In genomic region chr3:98267249-98267651, GRCm38 (mm10) we compare ENCODE assay signal across 9 mouse cellular contexts. TPM values are rescaled to one million over a fixed set of nuclear protein-coding genes. Genes with fewer than 3 reads are reported as not detected.
DNase-seq lines count a peak whose midpoint lies in the region; ATAC-seq and TF ChIP-seq lines count a peak whose summit lies in the region.
"Had no signal": no experiment of that assay in that cellular context is flagged by ENCODE, and none has a peak within 500 bp of the region (broad histone marks: within the 10 kb centered on the region; RNA-seq: fewer than 3 reads in every experiment).

No protein-coding gene starts in this region.

- H3K36me3 ChIP-seq in embryonic facial prominence, embryonic 10.5 days (replicated peaks), result no peaks in the 10 kb centered on the region
- no peaks in the 10 kb centered on the region for H3K36me3 ChIP-seq in hindbrain, embryonic 11.5 days (ENCODE audit: control insufficient read depth, insufficient read depth, low read length)
- H3K36me3 ChIP-seq in midbrain, embryonic 14.5 days (ENCODE audit: control insufficient read depth, insufficient read depth, low read length), result no peaks in the 10 kb centered on the region

- no peak overlapping the region for H3K4me2 ChIP-seq in hindbrain, embryonic 11.5 days (replicated peaks; ENCODE audit: low read depth, low read length)
- H3K4me2 ChIP-seq in midbrain, embryonic 14.5 days (ENCODE audit: low read length), result no peak overlapping the region

- TF ChIP-seq POLR2A in cerebellum, adult 2 months (IDR thresholded peaks at IDR 0.05; ENCODE audit: borderline replicate concordance, insufficient read depth, low read length), result no peak

- DNase-seq in embryo, embryonic 11 days, result peak; percentile 25
- DNase-seq in embryo, embryonic 9.5 days (ENCODE audit: extremely low spot score), result no peak
- DNase-seq in embryonic facial prominence, embryonic 10.5 days (ENCODE audit: low spot score), result peak; percentile 38
- peak; percentile 12 for DNase-seq in hindbrain, embryonic 11.5 days (ENCODE audit: low spot score)
- DNase-seq in liver, result peak; percentile 14
- DNase-seq in midbrain, embryonic 14.5 days, result peak; percentile 38
- no peak for DNase-seq in cerebellum, adult 2 months
- no peak for DNase-seq in cerebellum, postnatal 4 days (ENCODE audit: low spot score in 2 of 2)

- ATAC-seq in hindbrain, embryonic 11.5 days (ENCODE audit: low FRiP score), result no peak
- ATAC-seq in midbrain, embryonic 14.5 days (ENCODE audit: low FRiP score, low TSS enrichment), result no peak

- 27% methylated on average over 6 of the region's 6 CpGs for WGBS in embryonic facial prominence, embryonic 10.5 days
- WGBS in hindbrain, embryonic 11.5 days, result 16% methylated on average over 6 of the region's 6 CpGs
- 6% methylated on average over 6 of the region's 6 CpGs for WGBS in midbrain, embryonic 14.5 days
- 20% methylated on average over 6 of the region's 6 CpGs for WGBS in cerebellum, adult 2 months

- peaks cover 17% of the 10 kb centered on the region for H3K4me1 ChIP-seq in embryonic facial prominence, embryonic 10.5 days
- H3K4me1 ChIP-seq in hindbrain, embryonic 11.5 days (replicated peaks; ENCODE audit: control insufficient read depth, insufficient read depth, low read length), result no peaks in the 10 kb centered on the region; the same call in 1 of the 2 replicates
- H3K4me1 ChIP-seq in midbrain, embryonic 14.5 days (ENCODE audit: control insufficient read depth, insufficient read depth, low read length), result 0 out of 2 replicates have a peak, but pooled peaks cover 3% of the 10 kb centered on the region
- H3K4me1 ChIP-seq in cerebellum, adult 2 months (ENCODE audit: control insufficient read depth, insufficient read depth, low read length), result no peaks in the 10 kb centered on the region; the same call in 1 of the 2 replicates

- TF ChIP-seq CTCF in cerebellum, adult 2 months (IDR thresholded peaks at IDR 0.05; ENCODE audit: borderline replicate concordance, insufficient read depth, low read depth, low read length), result no peak

- no peak overlapping the region for H3K9ac ChIP-seq in hindbrain, embryonic 11.5 days (ENCODE audit: low read depth, low read length)
- no peak overlapping the region; the same call in 1 of the 2 replicates for H3K9ac ChIP-seq in midbrain, embryonic 14.5 days (replicated peaks; ENCODE audit: low read length)

- H3K9me3 ChIP-seq in embryonic facial prominence, embryonic 10.5 days, result no peaks in the 10 kb centered on the region
- H3K9me3 ChIP-seq in hindbrain, embryonic 11.5 days (ENCODE audit: control insufficient read depth, low read length), result no peaks in the 10 kb centered on the region
- H3K9me3 ChIP-seq in midbrain, embryonic 14.5 days (ENCODE audit: control insufficient read depth, low read length), result no peaks in the 10 kb centered on the region

- no peak overlapping the region for H3K4me3 ChIP-seq in embryonic facial prominence, embryonic 10.5 days
- H3K4me3 ChIP-seq in hindbrain, embryonic 11.5 days (ENCODE audit: low read depth, low read length), result no peak overlapping the region
- H3K4me3 ChIP-seq in midbrain, embryonic 14.5 days (replicated peaks; ENCODE audit: low read depth, low read length), result no peak overlapping the region
- no peak overlapping the region for H3K4me3 ChIP-seq in cerebellum, adult 2 months (replicated peaks; ENCODE audit: insufficient read depth, low read depth, low read length)

- peak overlapping the region; percentile 68 for H3K27ac ChIP-seq in embryonic facial prominence, embryonic 10.5 days (replicated peaks)
- H3K27ac ChIP-seq in hindbrain, embryonic 11.5 days (ENCODE audit: low read depth, low read length), result no peak overlapping the region
- H3K27ac ChIP-seq in midbrain, embryonic 14.5 days (replicated peaks; ENCODE audit: low read depth, low read length), result peak overlapping the region; percentile 57
- no peak overlapping the region for H3K27ac ChIP-seq in cerebellum, adult 2 months (ENCODE audit: insufficient read depth, low read length)

- H3K27me3 ChIP-seq in embryonic facial prominence, embryonic 10.5 days (replicated peaks; ENCODE audit: low read depth, poor library complexity, severe bottlenecking), result no peaks in the 10 kb centered on the region
- H3K27me3 ChIP-seq in hindbrain, embryonic 11.5 days (ENCODE audit: control insufficient read depth, insufficient read depth, low read length), result no peaks in the 10 kb centered on the region
- H3K27me3 ChIP-seq in midbrain, embryonic 14.5 days (ENCODE audit: control insufficient read depth, insufficient read depth, low read length), result no peaks in the 10 kb centered on the region
- H3K27me3 ChIP-seq in cerebellum, adult 2 months (ENCODE audit: control insufficient read depth, insufficient read depth, low read length), result no peaks in the 10 kb centered on the region

RNA-seq across cellular contexts. Expression of gene Hmgcs2, which starts 13.0 kb away (rescaled TPM):
- polyA plus RNA-seq in embryonic facial prominence, embryonic 10.5 days (2016; fragmentation: Nextera tagmentation; extraction: Ambion mirVana), result 1.0 and 1.6 TPM in 2 replicates
- 2.9 and 5.2 TPM in 2 replicates for polyA plus RNA-seq in hindbrain, embryonic 11.5 days (2014; fragmentation: Nextera tagmentation; extraction: Ambion mirVana)
- polyA plus RNA-seq in midbrain, embryonic 14.5 days (2014; fragmentation: Nextera tagmentation; extraction: Ambion mirVana), result 8.6 and 16.2 TPM in 2 replicates
- 2.1 and 3.3 TPM in 2 replicates for polyA plus RNA-seq in cerebellum, adult 2 months (2012; rRNA removed)

RNA-seq across cellular contexts. Expression of gene Reg4, which starts 45.3 kb away (rescaled TPM):
- not detected in 2 replicates for polyA plus RNA-seq in embryonic facial prominence, embryonic 10.5 days (2016; fragmentation: Nextera tagmentation; extraction: Ambion mirVana)
- not detected in 2 replicates for polyA plus RNA-seq in hindbrain, embryonic 11.5 days (2014; fragmentation: Nextera tagmentation; extraction: Ambion mirVana)
- polyA plus RNA-seq in midbrain, embryonic 14.5 days (2014; fragmentation: Nextera tagmentation; extraction: Ambion mirVana), result not detected in 2 replicates
- polyA plus RNA-seq in cerebellum, adult 2 months (2012; rRNA removed), result not detected in 2 replicates
- polyA plus RNA-seq: C2C12 had no signal

Comparison
In these comparisons a context has a peak if more than half of its experiments do, and no peak if none do; other contexts are left out.
1. DNase-seq: peak in embryo, embryonic 11 days (single experiment), embryonic facial prominence, embryonic 10.5 days (single experiment), hindbrain, embryonic 11.5 days (single experiment), liver (single experiment) and midbrain, embryonic 14.5 days (single experiment); none in embryo, embryonic 9.5 days (single experiment), cerebellum, adult 2 months (0 of 2) and cerebellum, postnatal 4 days (0 of 2).
2. H3K27ac ChIP-seq: peak in embryonic facial prominence, embryonic 10.5 days (single experiment) and midbrain, embryonic 14.5 days (single experiment); none in hindbrain, embryonic 11.5 days (single experiment) and cerebellum, adult 2 months (single experiment).